Mouse (Mus musculus) lung, postnatal 14 days (tissue): ENCODE measurements at regions not wholly inside any gene's neighbourhood (a gene's known extent, or its start where the extent isn't known, plus 50 kb on each side); places are given as distances from the start of the nearest gene placed in this dataset.
A peak's percentile ranks its signal among the peaks of the same experiment; 100 is the strongest.

Source experiments
- DNase-seq: peaks from one replicate; pipeline ENCODE4 v3.0.0; 2021

- no peak for DNase-seq
These were observed 381.3 kb downstream of the Zfp536 start for GRCm38 (mm10) chr7:37392122-37392521.

DNA sequence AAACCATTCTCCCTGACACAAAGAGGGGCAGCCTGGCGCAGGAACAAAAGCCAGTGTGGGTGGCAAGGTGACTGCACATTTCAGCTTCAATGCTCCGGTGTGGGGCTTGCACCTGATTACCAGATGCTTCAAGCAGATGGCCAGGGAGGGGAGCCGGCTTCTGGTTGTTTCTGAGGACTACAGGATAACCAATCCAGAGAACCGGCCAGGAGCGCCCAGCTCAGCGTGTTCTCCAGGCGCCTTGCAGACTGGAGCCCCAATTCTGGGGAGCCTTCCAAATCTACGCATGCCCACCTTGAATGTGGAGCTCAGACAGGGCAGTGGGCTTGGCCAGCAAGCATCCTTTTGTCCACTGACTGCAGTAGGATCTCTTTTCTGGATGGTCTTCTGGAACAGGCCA is 380.8 kb downstream of the Zfp536 start:
- no peak for DNase-seq

DNA sequence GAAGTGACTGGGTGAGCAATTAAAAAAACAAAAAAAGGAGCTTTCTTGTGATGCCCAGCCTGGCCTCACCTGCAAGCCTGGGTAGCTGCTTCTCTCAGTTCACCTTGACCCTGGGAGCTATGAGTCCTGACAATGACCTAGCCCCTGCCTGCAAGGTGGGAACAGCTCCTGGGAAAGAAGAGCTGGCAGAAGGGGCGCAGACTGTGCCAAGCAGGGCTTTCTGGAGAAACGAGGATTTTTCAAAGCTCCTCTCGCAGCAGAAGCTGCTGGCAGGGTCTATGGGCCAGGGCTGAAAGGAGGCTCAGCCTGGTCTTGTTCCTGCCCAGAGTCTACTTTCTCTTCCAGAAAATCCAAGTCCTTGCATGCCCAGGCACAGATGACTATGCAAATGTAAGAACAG is 380.4 kb downstream of the Zfp536 start:
- no peak for DNase-seq

DNA sequence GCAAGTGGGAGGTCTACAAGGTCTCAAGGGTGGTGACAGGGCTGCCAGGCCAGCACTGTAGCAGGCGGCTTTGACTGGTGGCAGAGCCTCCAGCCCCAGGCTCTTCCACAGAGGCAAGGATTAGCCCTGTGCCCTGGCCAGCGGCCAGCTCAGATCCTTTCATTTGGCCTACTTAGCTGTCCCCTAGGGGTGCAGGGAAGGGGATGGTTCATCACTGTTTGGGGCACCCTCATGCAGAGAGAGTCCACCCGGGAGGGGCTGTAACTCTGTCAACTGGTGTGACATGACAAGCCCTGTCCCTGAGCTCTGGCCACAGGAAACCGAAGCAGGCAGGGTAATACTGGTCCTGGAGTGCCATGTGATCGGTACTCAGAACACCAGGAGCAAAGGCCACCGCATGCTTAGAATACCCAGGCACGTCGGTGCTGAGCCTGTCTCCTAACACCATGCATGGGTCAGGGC is 378.4 kb downstream of the Zfp536 start:
- DNase-seq, result peak; percentile 11

DNA sequence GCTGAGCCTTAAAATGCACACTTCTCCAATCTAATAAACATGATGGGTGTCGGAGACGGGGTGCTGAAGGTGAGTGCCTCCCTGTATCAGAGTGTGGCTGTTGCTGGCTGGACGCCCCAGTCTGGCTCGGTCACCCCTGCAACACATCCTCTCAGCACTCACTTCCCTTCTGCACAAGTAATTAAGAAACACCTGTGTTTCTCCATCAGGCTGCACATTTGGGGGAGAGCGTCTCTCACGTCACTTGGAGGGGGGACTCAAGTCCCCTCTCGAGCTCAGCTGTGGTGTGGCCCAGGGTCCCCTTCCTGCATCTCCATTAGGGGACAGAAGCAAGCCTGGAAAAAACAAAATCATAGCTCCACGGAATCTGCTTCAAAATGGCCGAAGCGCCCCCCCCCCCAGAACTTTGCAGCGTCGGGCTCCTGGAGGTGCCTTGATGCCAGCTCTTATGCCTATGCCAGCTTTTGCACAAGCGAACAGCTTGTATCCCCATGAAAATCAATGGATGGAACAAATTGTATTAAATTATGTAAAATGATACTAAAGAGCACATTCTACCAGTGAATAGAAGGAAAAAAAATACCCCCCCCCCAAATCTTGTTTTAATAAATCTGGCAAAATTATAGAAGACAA is 377.4 kb downstream of the Zfp536 start:
- no peak for DNase-seq

DNA sequence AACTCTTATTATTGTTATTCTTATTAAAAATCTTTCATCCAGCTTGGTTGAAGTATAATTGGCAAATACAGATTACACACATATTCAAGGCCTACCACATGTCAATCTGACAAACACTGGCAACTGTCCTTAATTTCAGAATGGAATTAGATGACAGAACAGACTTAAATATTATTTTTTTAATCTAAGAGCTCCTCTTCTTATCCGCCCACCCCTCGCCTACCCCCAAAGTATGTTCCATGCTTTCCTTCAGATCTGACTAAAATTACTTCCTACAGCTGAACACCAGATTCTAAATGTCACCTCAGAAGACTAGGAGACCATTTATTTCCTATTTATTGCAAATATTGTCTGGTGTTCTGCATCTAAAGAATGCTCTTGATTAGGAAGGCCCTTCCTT is 370.0 kb downstream of the Zfp536 start:
- DNase-seq, result no peak

DNA sequence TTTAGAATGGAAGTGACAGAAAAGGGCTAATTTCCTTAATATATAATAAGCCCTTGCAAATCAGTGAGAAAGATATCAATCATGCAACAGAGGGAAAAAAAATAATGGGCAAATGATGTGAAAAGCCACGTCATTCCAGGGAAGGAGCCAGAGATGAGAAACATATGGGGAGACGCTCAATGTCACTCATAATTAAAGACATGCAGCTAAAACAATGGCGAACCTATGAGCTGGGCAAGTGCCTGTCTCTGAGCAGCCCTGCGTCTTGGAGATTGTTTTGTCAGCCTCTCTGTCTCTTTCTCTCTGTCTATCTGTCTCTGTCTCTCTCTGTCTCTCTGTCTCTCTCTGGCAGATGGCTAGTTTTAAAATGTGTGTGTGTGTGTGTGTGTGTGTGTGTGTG is 360.1 kb downstream of the Zfp536 start:
- DNase-seq, result no peak

DNA sequence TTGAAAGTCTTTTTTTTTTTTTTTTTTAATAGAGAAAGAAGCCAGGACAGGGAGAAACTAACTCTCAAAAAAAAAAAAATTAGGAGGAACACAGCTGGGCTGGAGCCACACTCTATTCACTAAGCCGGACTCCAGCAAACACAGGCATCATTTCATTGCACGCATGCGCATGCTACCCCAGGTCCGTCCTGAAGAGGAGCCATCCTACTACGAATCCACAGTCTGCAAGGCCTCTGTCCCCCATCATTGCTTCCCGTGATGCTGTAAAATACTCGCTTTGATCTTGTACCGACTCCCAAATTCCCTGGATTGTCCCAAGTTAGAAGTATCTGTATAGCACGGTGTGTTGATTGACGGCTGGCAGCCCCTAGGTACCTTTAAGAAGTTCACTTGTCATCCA is 351.7 kb downstream of the Zfp536 start:
- DNase-seq, result no peak
